Mouse (Mus musculus): Measurements from ENCODE around the gene Stx18. TPM values are rescaled to one million over a fixed set of nuclear protein-coding genes. Genes with fewer than 3 reads are reported as not detected.

Gene Stx18
- polyA plus RNA-seq, 1 experiment from 2014 or later = 32.7 TPM

GRCm38 (mm10) chr5:38090581-38090980 is 52.0 kb downstream of the Stx18 start:
- no peak overlapping the region for H3K27ac ChIP-seq
- H3K36me3 ChIP-seq (ENCODE audit: inconsistent target) = no peaks in the 10 kb centered on the region
- peaks cover 5% of the 10 kb centered on the region; the same call in 1 of the 2 replicates for H3K79me2 ChIP-seq (ENCODE audit: inconsistent target)
- WGBS (ENCODE audit: missing documents) = 96% methylated on average over 3 of the region's 3 CpGs
- no peak overlapping the region for H3K4me3 ChIP-seq (ENCODE audit: inconsistent target)

GRCm38 (mm10) chr5:38091046-38091965 is 52.8 kb downstream of the Stx18 start:
- Histone ChIP-seq H3K27ac (no peak overlapping the region), H3K79me2 (ENCODE audit: inconsistent target) (peaks cover 5% of the 10 kb centered on the region; the same call in 1 of the 2 replicates), H3K4me3 (ENCODE audit: inconsistent target) (no peak overlapping the region), H3K36me3 (ENCODE audit: inconsistent target) (no peaks in the 10 kb centered on the region)
- 49% methylated on average over 8 of the region's 8 CpGs for WGBS (ENCODE audit: missing documents)

- Histone ChIP-seq H3K27ac (no peak overlapping the region), H3K36me3 (ENCODE audit: inconsistent target) (no peaks in the 10 kb centered on the region), H3K79me2 (ENCODE audit: inconsistent target) (peaks cover 5% of the 10 kb centered on the region; the same call in 1 of the 2 replicates), H3K4me3 (ENCODE audit: inconsistent target) (no peak overlapping the region)
- WGBS (ENCODE audit: missing documents) = 9% methylated on average over 2 of the region's 2 CpGs
Observed at GRCm38 (mm10) chr5:38091966-38092304, 53.4 kb downstream of the Stx18 start.

- Histone ChIP-seq H3K36me3 (ENCODE audit: inconsistent target) (no peaks in the 10 kb centered on the region), H3K79me2 (ENCODE audit: inconsistent target) (no peaks in the 10 kb centered on the region), H3K4me3 (ENCODE audit: inconsistent target) (no peak overlapping the region), H3K27ac (no peak overlapping the region)
- WGBS (ENCODE audit: missing documents) = 100% methylated on average over 2 of the region's 2 CpGs
Observed at GRCm38 (mm10) chr5:38094331-38094730, 55.8 kb downstream of the Stx18 start.

GRCm38 (mm10) chr5:38097501-38098093 is 59.1 kb downstream of the Stx18 start:
- WGBS (ENCODE audit: missing documents) = 85% methylated on average over 4 of the region's 4 CpGs
- Histone ChIP-seq H3K27ac (no peak overlapping the region), H3K4me3 (ENCODE audit: inconsistent target) (no peak overlapping the region)

GRCm38 (mm10) chr5:38099139-38099676 is 60.7 kb downstream of the Stx18 start:
- Histone ChIP-seq H3K27ac (no peak overlapping the region), H3K4me3 (ENCODE audit: inconsistent target) (no peak overlapping the region), H3K79me2 (ENCODE audit: inconsistent target) (no peaks in the 10 kb centered on the region), H3K36me3 (ENCODE audit: inconsistent target) (no peaks in the 10 kb centered on the region)
- WGBS (ENCODE audit: missing documents) = 100% methylated on average over 2 of the region's 2 CpGs

More at GRCm38 (mm10) chr5:38097501-38098093, 59.1 kb downstream of the Stx18 start:
- no peaks in the 10 kb centered on the region for H3K79me2 ChIP-seq (ENCODE audit: inconsistent target)
- H3K36me3 ChIP-seq (ENCODE audit: inconsistent target) = no peaks in the 10 kb centered on the region

GRCm38 (mm10) chr5:38102945-38103344 is 64.4 kb downstream of the Stx18 start:
- no peak overlapping the region for H3K4me3 ChIP-seq (ENCODE audit: inconsistent target)
- peaks cover 9% of the 10 kb centered on the region; the same call in 1 of the 2 replicates for H3K36me3 ChIP-seq (ENCODE audit: inconsistent target)
- no peak overlapping the region for H3K27ac ChIP-seq
- whole genome bisulfite sequencing (ENCODE audit: missing documents) = 92% methylated on average over 2 of the region's 2 CpGs
- no peaks in the 10 kb centered on the region for H3K79me2 ChIP-seq (ENCODE audit: inconsistent target)

- H3K27ac ChIP-seq = no peak overlapping the region
- H3K4me3 ChIP-seq (ENCODE audit: inconsistent target) = no peak overlapping the region
- WGBS (ENCODE audit: missing documents) = 96% methylated on average over 14 of the region's 14 CpGs
- no peaks in the 10 kb centered on the region for H3K79me2 ChIP-seq (ENCODE audit: inconsistent target)
- H3K36me3 ChIP-seq (ENCODE audit: inconsistent target) = peaks cover 9% of the 10 kb centered on the region; the same call in 1 of the 2 replicates
Observed at GRCm38 (mm10) chr5:38106080-38106697, 67.6 kb downstream of the Stx18 start.

GRCm38 (mm10) chr5:38106807-38107206 is 68.3 kb downstream of the Stx18 start:
- Histone ChIP-seq H3K4me3 (ENCODE audit: inconsistent target) (no peak overlapping the region), H3K36me3 (ENCODE audit: inconsistent target) (peaks cover 9% of the 10 kb centered on the region; the same call in 1 of the 2 replicates), H3K79me2 (ENCODE audit: inconsistent target) (no peaks in the 10 kb centered on the region), H3K27ac (no peak overlapping the region)
- WGBS (ENCODE audit: missing documents) = 92% methylated on average over 7 of the region's 10 CpGs

GRCm38 (mm10) chr5:38114526-38114925 is 76.0 kb downstream of the Stx18 start:
- peaks cover 23% of the 10 kb centered on the region; the same call in 1 of the 2 replicates for H3K36me3 ChIP-seq (ENCODE audit: inconsistent target)
- H3K4me3 ChIP-seq (ENCODE audit: inconsistent target) = no peak overlapping the region
- 87% methylated on average over 2 of the region's 2 CpGs for WGBS (ENCODE audit: missing documents)

GRCm38 (mm10) chr5:38117056-38117455 is 78.5 kb downstream of the Stx18 start:
- Histone ChIP-seq H3K36me3 (ENCODE audit: inconsistent target) (peaks cover 23% of the 10 kb centered on the region; the same call in 1 of the 2 replicates), H3K4me3 (ENCODE audit: inconsistent target) (no peak overlapping the region), H3K79me2 (ENCODE audit: inconsistent target) (no peaks in the 10 kb centered on the region), H3K27ac (no peak overlapping the region)
- 94% methylated on average over 1 of the region's 1 CpGs for WGBS (ENCODE audit: missing documents)

More at GRCm38 (mm10) chr5:38114526-38114925, 76.0 kb downstream of the Stx18 start:
- Histone ChIP-seq H3K79me2 (ENCODE audit: inconsistent target) (no peaks in the 10 kb centered on the region), H3K27ac (no peak overlapping the region)

GRCm38 (mm10) chr5:38119268-38119667 is 80.7 kb downstream of the Stx18 start:
- 95% methylated on average over 5 of the region's 5 CpGs for WGBS (ENCODE audit: missing documents)
- Histone ChIP-seq H3K4me3 (ENCODE audit: inconsistent target) (no peak overlapping the region), H3K36me3 (ENCODE audit: inconsistent target) (peaks cover 23% of the 10 kb centered on the region; the same call in 1 of the 2 replicates), H3K79me2 (ENCODE audit: inconsistent target) (no peaks in the 10 kb centered on the region), H3K27ac (no peak overlapping the region)

- Histone ChIP-seq H3K79me2 (ENCODE audit: inconsistent target) (no peaks in the 10 kb centered on the region), H3K36me3 (ENCODE audit: inconsistent target) (peaks cover 17% of the 10 kb centered on the region; the same call in 1 of the 2 replicates), H3K4me3 (ENCODE audit: inconsistent target) (no peak overlapping the region), H3K27ac (no peak overlapping the region)
- 95% methylated on average over 5 of the region's 7 CpGs for WGBS (ENCODE audit: missing documents)
Observed at GRCm38 (mm10) chr5:38121699-38122098, 83.2 kb downstream of the Stx18 start.

- no peaks in the 10 kb centered on the region for H3K79me2 ChIP-seq (ENCODE audit: inconsistent target)
- no peak overlapping the region for H3K4me3 ChIP-seq (ENCODE audit: inconsistent target)
- WGBS (ENCODE audit: missing documents) = 95% methylated on average over 10 of the region's 13 CpGs
- H3K27ac ChIP-seq = no peak overlapping the region
- H3K36me3 ChIP-seq (ENCODE audit: inconsistent target) = peaks cover 22% of the 10 kb centered on the region; the same call in 1 of the 2 replicates
Observed at GRCm38 (mm10) chr5:38126519-38127306, 88.2 kb downstream of the Stx18 start.
